Comparison of ENCODE assay signal across 9 mouse cellular contexts in genomic region chr4:150854839-150855246, GRCm38 (mm10). TPM values are rescaled to one million over a fixed set of nuclear protein-coding genes. Genes with fewer than 3 reads are reported as not detected.
DNase-seq lines count a peak whose midpoint lies in the region; ATAC-seq and TF ChIP-seq lines count a peak whose summit lies in the region.
"Had no signal": no experiment of that assay in that cellular context is flagged by ENCODE, and none has a peak within 500 bp of the region (broad histone marks: within the 10 kb centered on the region; RNA-seq: fewer than 3 reads in every experiment).

No protein-coding gene starts in this region.

- peak overlapping the region; percentile 76 for H3K4me3 ChIP-seq in bone marrow macrophage, adult 2 months (ENCODE audit: insufficient read depth, low read length)
- H3K4me3 ChIP-seq in embryonic facial prominence, embryonic 15.5 days (replicated peaks), result peak overlapping the region; percentile 91
- H3K4me3 ChIP-seq in heart, embryonic 12.5 days, result peak overlapping the region; percentile 91
- peak overlapping the region; percentile 86 for H3K4me3 ChIP-seq in kidney, embryonic 16.5 days (ENCODE audit: low read length)

- peak; percentile 97 to 98 for DNase-seq in B cell, adult 2 months
- peak; percentile 92 for DNase-seq in liver
- peak; percentile 85 to 89 for DNase-seq in spleen, postnatal 36 days (ENCODE audit: low spot score in 2 of 2)

- H3K4me1 ChIP-seq in bone marrow macrophage, adult 2 months (ENCODE audit: control insufficient read depth, insufficient read depth, low read length), result peaks cover 8% of the 10 kb centered on the region
- H3K4me1 ChIP-seq in embryonic facial prominence, embryonic 15.5 days, result peaks cover 10% of the 10 kb centered on the region
- H3K4me1 ChIP-seq in heart, embryonic 12.5 days (replicated peaks), result 0 out of 2 replicates have a peak, but pooled peaks cover 12% of the 10 kb centered on the region
- H3K4me1 ChIP-seq in kidney, embryonic 16.5 days (ENCODE audit: insufficient read depth, low read length), result peaks cover 32% of the 10 kb centered on the region

- no peaks in the 10 kb centered on the region for H3K9me3 ChIP-seq in embryonic facial prominence, embryonic 15.5 days (replicated peaks)
- H3K9me3 ChIP-seq in heart, embryonic 12.5 days (replicated peaks), result no peaks in the 10 kb centered on the region
- no peaks in the 10 kb centered on the region for H3K9me3 ChIP-seq in kidney, embryonic 16.5 days (ENCODE audit: low read length)

- ATAC-seq in embryonic facial prominence, embryonic 15.5 days (ENCODE audit: insufficient number of reproducible peaks, low FRiP score, low TSS enrichment, low read depth), result peak; percentile 97
- peak; percentile 95 for ATAC-seq in heart, embryonic 12.5 days (ENCODE audit: insufficient number of reproducible peaks, low FRiP score)
- peak; percentile 95 for ATAC-seq in kidney, embryonic 16.5 days (ENCODE audit: low FRiP score, low TSS enrichment)
- ATAC-seq in monocyte, adult 5-6 weeks (replicated peaks; ENCODE audit: insufficient number of reproducible peaks, low FRiP score, low TSS enrichment, poor library complexity, severe bottlenecking), result peak; percentile 91

- H3K27me3 ChIP-seq in embryonic facial prominence, embryonic 15.5 days, result no peaks in the 10 kb centered on the region
- 0 out of 2 replicates have a peak, but pooled peaks cover 3% of the 10 kb centered on the region for H3K27me3 ChIP-seq in heart, embryonic 12.5 days (replicated peaks)
- H3K27me3 ChIP-seq in kidney, embryonic 16.5 days (ENCODE audit: insufficient read depth, low read length), result no peaks in the 10 kb centered on the region

- under 1% methylated on average over 57 of the region's 59 CpGs for WGBS in embryonic facial prominence, embryonic 15.5 days
- under 1% methylated on average over 59 of the region's 59 CpGs for WGBS in heart, embryonic 12.5 days
- WGBS in kidney, embryonic 16.5 days, result under 1% methylated on average over 58 of the region's 59 CpGs

- H3K9ac ChIP-seq in embryonic facial prominence, embryonic 15.5 days, result peak overlapping the region; percentile 98
- H3K9ac ChIP-seq in heart, embryonic 12.5 days, result peak overlapping the region; percentile 95
- H3K9ac ChIP-seq in kidney, embryonic 16.5 days (replicated peaks; ENCODE audit: low read length), result peak overlapping the region; percentile 95

- peak overlapping the region; percentile 56 for H3K27ac ChIP-seq in bone marrow macrophage, adult 2 months (ENCODE audit: insufficient read depth, low read depth, low read length)
- H3K27ac ChIP-seq in embryonic facial prominence, embryonic 15.5 days (replicated peaks), result peak overlapping the region; percentile 99
- peak overlapping the region; percentile 98 for H3K27ac ChIP-seq in heart, embryonic 12.5 days (ENCODE audit: poor library complexity, severe bottlenecking)
- H3K27ac ChIP-seq in kidney, embryonic 16.5 days (ENCODE audit: low read length), result peak overlapping the region; percentile 98

- peak; percentile 98 for TF ChIP-seq POLR2A in bone marrow macrophage, adult 2 months (IDR thresholded peaks at IDR 0.05; ENCODE audit: borderline replicate concordance, low read depth, low read length)

- H3K4me2 ChIP-seq in embryonic facial prominence, embryonic 15.5 days (replicated peaks), result peak overlapping the region; percentile 75
- peak overlapping the region; percentile 77 for H3K4me2 ChIP-seq in heart, embryonic 12.5 days
- peak overlapping the region; percentile 68 for H3K4me2 ChIP-seq in kidney, embryonic 16.5 days (replicated peaks; ENCODE audit: low read depth, low read length)

- no peaks in the 10 kb centered on the region for H3K36me3 ChIP-seq in embryonic facial prominence, embryonic 15.5 days
- H3K36me3 ChIP-seq in heart, embryonic 12.5 days, result no peaks in the 10 kb centered on the region
- H3K36me3 ChIP-seq in kidney, embryonic 16.5 days (ENCODE audit: insufficient read depth, low read length), result no peaks in the 10 kb centered on the region
- H3K36me3 ChIP-seq: G1E had no signal

- peak; percentile 37; the same call in 1 of the 2 replicates for TF ChIP-seq CTCF in bone marrow macrophage, adult 2 months (IDR thresholded peaks at IDR 0.05; ENCODE audit: low read depth, low read length)

RNA-seq across cellular contexts. Expression of gene Errfi1, which starts 1.1 kb away (rescaled TPM):
- polyA plus RNA-seq in bone marrow macrophage, adult 2 months (2012; ENCODE audit: insufficient read depth, insufficient read length, missing spikeins), result 8.7 TPM in 2 replicates
- polyA plus RNA-seq in embryonic facial prominence, embryonic 15.5 days (2015; fragmentation: Nextera tagmentation; extraction: Ambion mirVana), result 32.1 and 32.8 TPM in 2 replicates
- 14.0 and 16.5 TPM in 2 replicates for polyA plus RNA-seq in heart, embryonic 12.5 days (2016; fragmentation: Nextera tagmentation; extraction: Ambion mirVana)
- 32.8 and 33.4 TPM in 2 replicates for polyA plus RNA-seq in kidney, embryonic 16.5 days (2015; fragmentation: Nextera tagmentation; extraction: Ambion mirVana)
- total RNA-seq in monocyte, adult 5-6 weeks (2017), result 18.2 to 25.1 TPM (median 23.4 TPM) in 3 replicates
- polyA plus RNA-seq: G1E had no signal

RNA-seq across cellular contexts. Expression of gene Park7, which starts 59.4 kb away (rescaled TPM):
- polyA plus RNA-seq in bone marrow macrophage, adult 2 months (2012; ENCODE audit: insufficient read depth, insufficient read length, missing spikeins), result 92.2 and 96.0 TPM in 2 replicates
- 374 TPM in 2 replicates for polyA plus RNA-seq in embryonic facial prominence, embryonic 15.5 days (2015; fragmentation: Nextera tagmentation; extraction: Ambion mirVana)
- 306 and 308 TPM in 2 replicates for polyA plus RNA-seq in heart, embryonic 12.5 days (2016; fragmentation: Nextera tagmentation; extraction: Ambion mirVana)
- polyA plus RNA-seq in kidney, embryonic 16.5 days (2015; fragmentation: Nextera tagmentation; extraction: Ambion mirVana), result 404 and 421 TPM in 2 replicates
- 177 to 216 TPM (median 190 TPM) in 3 replicates for total RNA-seq in monocyte, adult 5-6 weeks (2017)

RNA-seq across cellular contexts. Expression of gene Tnfrsf9, which starts 59.5 kb away (rescaled TPM):
- polyA plus RNA-seq in bone marrow macrophage, adult 2 months (2012; ENCODE audit: insufficient read depth, insufficient read length, missing spikeins), result not detected in 2 replicates
- 1.0 and 1.3 TPM in 2 replicates for polyA plus RNA-seq in embryonic facial prominence, embryonic 15.5 days (2015; fragmentation: Nextera tagmentation; extraction: Ambion mirVana)
- 0.28 and 0.37 TPM in 2 replicates for polyA plus RNA-seq in heart, embryonic 12.5 days (2016; fragmentation: Nextera tagmentation; extraction: Ambion mirVana)
- polyA plus RNA-seq in kidney, embryonic 16.5 days (2015; fragmentation: Nextera tagmentation; extraction: Ambion mirVana), result 0.26 and 0.40 TPM in 2 replicates
- total RNA-seq in monocyte, adult 5-6 weeks (2017), result 14.3 to 47.8 TPM (median 28.4 TPM) in 3 replicates

Comparison
In these comparisons a context has a peak if more than half of its experiments do, and no peak if none do; other contexts are left out.
1. Peak in every context shown above with its lines: DNase-seq, ATAC-seq, H3K4me3 ChIP-seq and H3K27ac ChIP-seq.